Mouse (Mus musculus) hindbrain, embryonic 11.5 days (tissue): ENCODE measurements around the gene Isoc2a. TPM values are rescaled to one million over a fixed set of nuclear protein-coding genes. Genes with fewer than 3 reads are reported as not detected.

Experiments used
- ATAC-seq: fragments of 200-750 bp; cut with Nextera tagmentation; 2 replicates; pipeline ENCODE4 v1.8.0; 2017; ENCODE audit warnings: mild to moderate bottlenecking, moderate TSS enrichment, moderate library complexity; ENCODE audit not compliant: low FRiP score
- DNase-seq: peaks from one replicate; pipeline ENCODE4 v3.0.0-alpha.2; 2015; ENCODE audit warnings: low spot score
- H3K27ac ChIP-seq: fragments of 300-500 bp; sonication (generic); 2 replicates; pipeline ENCODE4 v1.5.1; 2014; ENCODE audit warnings: mild to moderate bottlenecking, low read depth, low read length
- H3K27me3 ChIP-seq: fragments of 300-500 bp; sonication (generic); 2 replicates; pipeline ENCODE4 v1.6.1; 2014; ENCODE audit warnings: mild to moderate bottlenecking, low read length, moderate library complexity, mixed read lengths; ENCODE audit not compliant: control insufficient read depth, insufficient read depth
- H3K36me3 ChIP-seq: fragments of 300-500 bp; sonication (generic); 2 replicates; pipeline ENCODE4 v1.6.1; 2014; ENCODE audit warnings: mild to moderate bottlenecking, low read length, moderate library complexity, mixed read lengths; ENCODE audit not compliant: control insufficient read depth, insufficient read depth
- H3K4me1 ChIP-seq: fragments of 300-500 bp; sonication (generic); replicated peaks from 2 replicates; pipeline ENCODE4 v1.6.1; 2014; ENCODE audit warnings: low read length, mixed read lengths; ENCODE audit not compliant: control insufficient read depth, insufficient read depth
- H3K4me2 ChIP-seq: fragments of 300-500 bp; sonication (generic); replicated peaks from 2 replicates; pipeline ENCODE4 v1.6.1; 2014; ENCODE audit warnings: mild to moderate bottlenecking, low read depth, low read length
- H3K4me3 ChIP-seq: fragments of 300-500 bp; sonication (generic); 2 replicates; pipeline ENCODE4 v1.5.1; 2014; ENCODE audit warnings: low read depth, low read length
- H3K9ac ChIP-seq: fragments of 300-500 bp; sonication (generic); 2 replicates; pipeline ENCODE4 v1.6.1; 2014; ENCODE audit warnings: low read depth, low read length
- H3K9me3 ChIP-seq: fragments of 300-500 bp; sonication (generic); 2 replicates; pipeline ENCODE4 v1.6.1; 2016; ENCODE audit warnings: low read length; ENCODE audit not compliant: control insufficient read depth
- WGBS: fragments of 180-500 bp; shearing (Covaris S2); extraction: QIAGEN DNeasy Blood & Tissue Kit; methylation state at CpG from one replicate; pipeline ENCODE4 v1.1.7; 2014; 5-methylcytosine and 5-hydroxymethylcytosine counted together
- polyA plus RNA-seq: library from polyadenylated mRNA; unstranded; fragments of >200 nt; fragmentation: Nextera tagmentation; extraction: Ambion mirVana; gene quantifications from 2 replicates; pipeline ENCODE4 v1.2.1, GENCODE M21; 2014

Isoc2a gene
- polyA plus RNA-seq, 1 experiment from 2014 or later = 1.1 TPM

GRCm38 (mm10) chr7:4844245-4844916, 32.6 kb upstream of the Isoc2a start, which contains the start of gene Shisa7:
Gene Shisa7 (minus strand): TSS chr7:4844696.
- H3K4me2 ChIP-seq = peak within 1 kb of the TSS; percentile 90
- peak within 1 kb of the TSS; percentile 46 for H3K9ac ChIP-seq
- H3K36me3 ChIP-seq = no peaks in the 10 kb centered on the region
- peak within 1 kb of the TSS; percentile 58 for H3K4me3 ChIP-seq
- H3K27ac ChIP-seq = peak within 1 kb of the TSS; percentile 71
- H3K9me3 ChIP-seq = no peaks in the 10 kb centered on the region
- DNase-seq = no peak
- WGBS = under 1% methylated on average over 35 of the region's 41 CpGs
- peaks cover 10% of the 10 kb centered on the region for H3K27me3 ChIP-seq
- peak; percentile 75 for ATAC-seq
- H3K4me1 ChIP-seq = peaks cover 3% of the 10 kb centered on the region

- Histone ChIP-seq H3K4me1 (peaks cover 3% of the 10 kb centered on the region), H3K9ac (peak overlapping the region; percentile 46; the same call in 1 of the 2 replicates), H3K4me2 (peak overlapping the region; percentile 90), H3K27me3 (peaks cover 10% of the 10 kb centered on the region), H3K27ac (peak overlapping the region; percentile 71), H3K4me3 (peak overlapping the region; percentile 58), H3K9me3 (no peaks in the 10 kb centered on the region), H3K36me3 (no peaks in the 10 kb centered on the region)
- under 1% methylated on average over 13 of the region's 13 CpGs for WGBS
- ATAC-seq (peak; percentile 77), DNase-seq (peak; percentile 90)
These were observed 32.0 kb upstream of the Isoc2a start for GRCm38 (mm10) chr7:4844917-4845309.

GRCm38 (mm10) chr7:4849372-4849771, 27.6 kb upstream of the Isoc2a start:
- no peak for ATAC-seq
- WGBS = 65% methylated on average over 9 of the region's 9 CpGs
- no peak overlapping the region for H3K4me2 ChIP-seq
- no peaks in the 10 kb centered on the region; the same call in 1 of the 2 replicates for H3K27me3 ChIP-seq
- no peaks in the 10 kb centered on the region for H3K9me3 ChIP-seq
- H3K27ac ChIP-seq = no peak overlapping the region
- no peak for DNase-seq
- H3K9ac ChIP-seq = no peak overlapping the region
- H3K4me3 ChIP-seq = no peak overlapping the region
- H3K4me1 ChIP-seq = no peaks in the 10 kb centered on the region
- H3K36me3 ChIP-seq = no peaks in the 10 kb centered on the region

- H3K36me3 ChIP-seq = no peaks in the 10 kb centered on the region
- no peak overlapping the region for H3K4me2 ChIP-seq
- 80% methylated on average over 11 of the region's 11 CpGs for WGBS
- no peak for DNase-seq
- H3K27me3 ChIP-seq = no peaks in the 10 kb centered on the region
- no peak overlapping the region for H3K27ac ChIP-seq
- H3K9me3 ChIP-seq = no peaks in the 10 kb centered on the region
- no peak overlapping the region for H3K4me3 ChIP-seq
- H3K9ac ChIP-seq = no peak overlapping the region
- no peak for ATAC-seq
- H3K4me1 ChIP-seq = no peaks in the 10 kb centered on the region
These were observed 26.2 kb upstream of the Isoc2a start for GRCm38 (mm10) chr7:4850621-4851314.

- no peak for DNase-seq
- Histone ChIP-seq H3K4me2 (no peak overlapping the region), H3K4me3 (no peak overlapping the region), H3K4me1 (no peaks in the 10 kb centered on the region), H3K27me3 (no peaks in the 10 kb centered on the region), H3K9ac (no peak overlapping the region), H3K9me3 (no peaks in the 10 kb centered on the region), H3K36me3 (no peaks in the 10 kb centered on the region), H3K27ac (no peak overlapping the region)
- WGBS = 70% methylated on average over 8 of the region's 8 CpGs
- no peak for ATAC-seq
These were observed 25.7 kb upstream of the Isoc2a start for GRCm38 (mm10) chr7:4851315-4851688.

GRCm38 (mm10) chr7:4853613-4854012, 23.3 kb upstream of the Isoc2a start:
- no peaks in the 10 kb centered on the region for H3K4me1 ChIP-seq
- H3K4me2 ChIP-seq = no peak overlapping the region
- WGBS = 79% methylated on average over 3 of the region's 3 CpGs
- no peak overlapping the region for H3K9ac ChIP-seq
- ATAC-seq (no peak), DNase-seq (no peak)
- no peaks in the 10 kb centered on the region for H3K9me3 ChIP-seq
- no peak overlapping the region for H3K4me3 ChIP-seq
- no peaks in the 10 kb centered on the region for H3K36me3 ChIP-seq
- H3K27me3 ChIP-seq = no peaks in the 10 kb centered on the region
- H3K27ac ChIP-seq = no peak overlapping the region

GRCm38 (mm10) chr7:4856508-4856907, 20.4 kb upstream of the Isoc2a start:
- no peak for ATAC-seq
- no peaks in the 10 kb centered on the region for H3K27me3 ChIP-seq

GRCm38 (mm10) chr7:4857321-4857720, 19.6 kb upstream of the Isoc2a start:
- Histone ChIP-seq H3K9me3 (no peaks in the 10 kb centered on the region), H3K36me3 (no peaks in the 10 kb centered on the region), H3K27ac (no peak overlapping the region), H3K4me3 (no peak overlapping the region), H3K4me2 (no peak overlapping the region), H3K4me1 (no peaks in the 10 kb centered on the region), H3K27me3 (no peaks in the 10 kb centered on the region), H3K9ac (no peak overlapping the region)
- ATAC-seq = no peak
- DNase-seq = no peak
- 72% methylated on average over 7 of the region's 7 CpGs for WGBS

More at GRCm38 (mm10) chr7:4856508-4856907, 20.4 kb upstream of the Isoc2a start:
- Histone ChIP-seq H3K4me1 (no peaks in the 10 kb centered on the region), H3K4me2 (no peak overlapping the region), H3K9ac (no peak overlapping the region), H3K36me3 (no peaks in the 10 kb centered on the region), H3K9me3 (no peaks in the 10 kb centered on the region), H3K27ac (no peak overlapping the region), H3K4me3 (no peak overlapping the region)
- 80% methylated on average over 9 of the region's 9 CpGs for WGBS
- DNase-seq = no peak
